Mouse (Mus musculus) 3134 (cell line): Measurements from ENCODE around the gene Gm10118.

Source experiments
- DNase-seq: peaks from one replicate; pipeline ENCODE4 v3.0.0-alpha.2; 2011; ENCODE audit warnings: low spot score; ENCODE audit not compliant: insufficient read length; ENCODE audit errors: extremely low read depth

Gm10118 gene

DNA sequence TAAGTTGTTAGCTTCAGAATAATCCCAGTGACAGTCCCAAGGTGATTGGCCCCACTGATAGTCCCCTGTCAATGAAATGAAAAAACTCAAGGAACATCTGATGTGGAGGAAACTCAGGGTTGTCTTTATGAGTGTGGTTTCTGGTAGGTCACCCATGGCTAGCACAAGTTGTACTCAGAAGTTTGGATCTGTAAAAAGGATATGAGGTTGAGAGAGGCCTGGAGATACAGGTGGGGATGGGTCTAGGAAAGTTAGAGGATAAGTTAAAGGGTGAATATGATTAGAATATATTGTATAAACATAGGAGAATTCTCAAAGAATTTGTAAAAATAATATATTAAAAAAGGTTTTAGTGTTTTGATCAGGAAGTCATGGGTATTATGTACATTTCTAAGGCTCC is at the start of gene Gm10118:
Gene Gm10118, minus strand, starts transcription at position 101 of the 400 bp plus-strand sequence.
- DNase-seq = no peak

- no peak for DNase-seq
These were observed 45.1 kb upstream of the Gm10118 start for GRCm38 (mm10) chr10:63972300-63972699.

GRCm38 (mm10) chr10:63954308-63954930 is 27.2 kb upstream of the Gm10118 start:
- DNase-seq = peak; percentile 42

GRCm38 (mm10) chr10:63951481-63951880 is 24.2 kb upstream of the Gm10118 start:
- DNase-seq = no peak

DNA sequence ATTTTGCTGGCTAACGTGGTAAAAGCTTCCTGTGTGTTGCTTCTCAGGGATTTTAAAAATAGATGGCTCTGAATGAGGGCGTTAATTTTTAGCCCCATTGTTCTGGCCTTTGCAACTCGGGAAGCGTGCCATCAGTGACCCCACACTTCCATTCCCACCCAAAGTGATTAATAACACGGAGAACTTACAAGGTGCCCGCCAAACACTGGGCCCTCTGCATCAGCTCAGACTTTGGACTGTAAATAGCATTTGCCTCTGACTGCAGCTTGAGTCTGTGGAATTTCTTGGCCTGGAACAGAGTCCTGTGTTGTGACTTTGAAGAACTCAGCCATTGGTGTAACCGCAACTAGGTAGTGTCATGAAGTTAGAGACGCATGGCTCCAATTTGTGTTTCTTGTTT is 23.6 kb upstream of the Gm10118 start:
- no peak for DNase-seq

GRCm38 (mm10) chr10:63947266-63947665 is 20.0 kb upstream of the Gm10118 start:
- no peak for DNase-seq

- no peak for DNase-seq
These were observed 18.3 kb upstream of the Gm10118 start for GRCm38 (mm10) chr10:63945534-63945933.

DNA sequence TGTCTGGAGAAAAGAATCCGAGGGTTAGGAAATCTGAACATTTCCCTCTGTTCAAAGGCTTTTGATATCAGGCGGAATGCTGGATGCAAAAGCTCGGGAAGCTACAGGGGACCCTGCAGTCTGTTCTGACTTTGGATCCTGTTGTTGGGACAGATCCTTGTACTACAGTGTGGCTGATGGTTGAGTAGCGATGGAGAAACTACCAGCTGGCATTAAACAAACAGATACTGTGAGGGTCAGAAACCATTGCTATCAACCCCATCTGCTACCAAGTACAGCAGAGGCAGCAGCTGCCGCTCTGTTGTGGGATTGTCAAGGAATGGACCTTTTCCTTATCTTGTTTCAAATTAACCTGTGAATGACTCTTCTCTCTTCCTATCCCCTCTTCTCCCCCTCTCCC is 6.7 kb upstream of the Gm10118 start:
- DNase-seq = no peak

- peak; percentile 20 for DNase-seq
These were observed 18.4 kb downstream of the Gm10118 start for GRCm38 (mm10) chr10:63908878-63909277.

DNA sequence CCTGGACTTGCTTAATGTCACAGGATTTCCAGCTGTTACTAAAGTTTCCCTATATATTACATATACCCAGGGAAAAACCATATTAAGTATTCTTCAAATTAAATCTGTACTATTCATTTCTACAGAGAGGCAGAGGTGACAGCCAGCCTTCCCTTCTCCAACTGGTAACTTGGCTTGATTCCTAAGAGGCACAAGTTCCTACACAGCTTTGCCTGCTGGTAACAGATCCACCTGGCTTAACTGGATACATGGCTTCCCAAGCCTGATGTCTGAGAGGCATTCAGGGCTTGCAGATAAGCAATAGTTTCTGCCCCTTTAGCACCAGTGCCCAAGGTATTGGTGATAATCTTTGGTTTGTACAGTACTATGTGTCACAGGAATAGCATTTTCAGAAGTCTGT is 27.3 kb downstream of the Gm10118 start:
- DNase-seq = no peak

GRCm38 (mm10) chr10:63894612-63895011 is 32.6 kb downstream of the Gm10118 start:
- DNase-seq = no peak

- no peak for DNase-seq
These were observed 40.7 kb downstream of the Gm10118 start for GRCm38 (mm10) chr10:63886449-63887088.

DNA sequence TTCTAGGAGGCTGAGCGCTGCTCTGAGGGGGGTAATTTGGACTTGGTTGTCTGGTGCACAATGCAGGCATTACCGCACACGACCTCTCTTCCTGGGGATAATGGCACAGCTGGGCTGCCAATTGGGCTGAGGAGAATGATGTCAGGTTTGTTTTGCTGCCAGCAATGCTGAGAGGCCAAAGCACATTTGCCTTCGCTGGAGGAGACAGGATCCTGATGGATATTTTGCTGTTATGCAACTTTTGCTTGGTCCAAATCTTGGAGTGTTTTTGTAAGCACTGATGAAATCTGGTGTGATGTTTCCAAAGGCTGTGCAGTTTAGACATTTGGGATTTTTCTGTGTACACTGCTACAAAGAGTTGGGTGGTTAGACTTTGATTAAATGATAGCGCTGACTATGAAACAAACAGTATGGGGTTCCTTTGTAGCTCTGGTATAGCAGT is 46.8 kb downstream of the Gm10118 start:
- no peak for DNase-seq
